Mouse (Mus musculus) c-Kit-negative CD71-positive TER-119-positive erythroid progenitor cells, embryonic 14.5 days (primary cell): Measurements from ENCODE around the gene Spata4.
"Not testable (repeated sequence)": the region's sequence is repeated elsewhere in the genome, so short reads cannot be mapped to it uniquely, and the experiment has no call there.

ENCODE experiments used
- DNase-seq: peaks from one replicate; pipeline ENCODE4 v3.0.0-alpha.2; 2013; ENCODE audit warnings: low read depth, low spot score

Gene Spata4

GRCm38 (mm10) chr8:54600671-54601251 is at the start of gene Spata4:
TSS of gene Spata4 (plus strand) at chr8:54600781.
- no peak for DNase-seq

GRCm38 (mm10) chr8:54554921-54555320 is 45.7 kb upstream of the Spata4 start:
- no peak for DNase-seq

- DNase-seq, result no peak
Measured at GRCm38 (mm10) chr8:54562137-54562536, 38.4 kb upstream of the Spata4 start.

- DNase-seq, result no peak
Measured at GRCm38 (mm10) chr8:54565181-54565580, 35.4 kb upstream of the Spata4 start.

GRCm38 (mm10) chr8:54565603-54566260 is 34.8 kb upstream of the Spata4 start:
- DNase-seq, result no peak

GRCm38 (mm10) chr8:54567168-54567567 is 33.4 kb upstream of the Spata4 start:
- no peak for DNase-seq

DNA sequence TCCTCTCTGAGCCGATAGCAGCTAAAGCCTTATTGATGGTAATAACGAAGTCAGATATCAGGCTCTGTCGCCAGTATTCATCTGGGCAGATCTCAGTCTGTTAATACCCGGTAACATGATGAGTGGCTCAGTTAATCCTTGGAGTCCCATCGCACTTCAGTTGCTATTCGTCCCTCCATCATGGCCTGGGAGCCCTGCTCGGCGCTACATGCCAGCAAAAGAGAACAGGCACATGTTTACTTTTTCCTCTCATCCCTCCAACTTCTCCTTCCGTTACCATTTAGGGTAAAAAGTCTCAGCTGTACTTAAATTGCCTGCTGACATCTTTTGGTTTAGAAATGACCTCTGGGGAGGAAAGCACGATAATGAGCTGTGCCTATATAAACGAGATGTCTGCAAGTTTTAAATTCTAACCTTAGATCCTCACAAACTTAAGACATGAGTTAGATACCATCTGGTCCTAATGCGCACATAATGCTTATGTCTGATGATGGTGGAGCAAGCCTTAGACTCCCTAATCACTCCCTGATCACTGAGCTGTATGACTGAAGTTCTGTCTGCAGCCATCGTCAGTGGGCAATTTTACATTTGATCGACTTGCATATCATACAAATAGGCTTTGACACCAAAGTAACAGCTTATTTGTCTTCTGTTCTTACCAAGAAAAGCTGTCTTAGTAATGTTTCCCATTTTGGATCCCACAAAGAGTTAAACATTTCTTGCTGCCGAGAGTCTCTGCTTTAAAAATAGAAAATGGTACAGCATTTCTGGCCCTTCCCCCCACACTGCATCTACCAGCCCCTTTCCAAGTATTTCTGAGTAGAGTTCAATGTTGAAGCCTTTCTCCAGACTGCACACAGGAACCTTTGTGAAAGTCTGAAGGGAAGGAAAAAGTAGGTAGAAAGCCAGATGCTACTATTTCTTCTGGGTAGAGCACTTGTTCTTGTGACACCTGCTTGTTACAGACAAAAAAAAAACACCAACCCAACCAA is 29.7 kb upstream of the Spata4 start:
- no peak for DNase-seq

GRCm38 (mm10) chr8:54581436-54581835 is 19.1 kb upstream of the Spata4 start:
- no peak for DNase-seq

DNA sequence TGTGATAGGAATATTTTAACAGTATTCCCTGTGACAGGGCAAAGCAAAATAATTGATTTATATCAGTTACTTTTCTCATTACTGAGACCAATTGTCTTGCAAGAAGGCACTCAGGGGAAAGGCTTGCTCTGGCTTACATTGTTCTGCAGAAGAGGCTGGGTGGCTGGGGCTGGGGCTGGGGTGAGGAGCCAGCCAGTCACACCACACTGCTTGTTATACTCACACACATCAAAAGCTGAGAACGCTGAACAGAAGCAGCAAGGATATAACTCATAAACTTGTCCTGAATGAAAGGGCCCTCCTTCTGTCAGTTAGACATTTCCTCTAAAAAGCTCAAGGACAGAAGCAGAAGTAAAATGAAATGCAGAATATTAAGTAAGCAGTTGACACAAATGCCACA is 17.7 kb upstream of the Spata4 start:
- DNase-seq, result no peak

DNA sequence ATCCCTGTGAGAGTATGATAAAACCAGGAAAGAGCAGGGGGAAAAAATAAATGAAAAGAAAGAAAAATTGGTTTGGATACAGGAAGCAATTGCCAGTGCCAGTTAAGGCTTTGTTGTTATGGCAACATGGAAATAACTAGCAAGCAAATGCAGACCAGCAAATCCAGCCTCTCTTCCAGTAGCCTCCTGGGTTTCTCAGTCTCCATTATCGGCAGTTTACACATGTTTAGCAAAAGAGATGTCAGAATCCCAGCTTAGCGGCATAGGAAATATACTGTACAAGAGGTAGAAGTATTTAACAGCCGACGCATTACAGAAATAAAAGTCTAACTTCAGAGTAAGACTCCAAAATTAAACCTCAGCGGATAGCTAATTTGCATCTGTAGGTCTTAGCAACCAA is 5.9 kb upstream of the Spata4 start:
- DNase-seq, result no peak

DNA sequence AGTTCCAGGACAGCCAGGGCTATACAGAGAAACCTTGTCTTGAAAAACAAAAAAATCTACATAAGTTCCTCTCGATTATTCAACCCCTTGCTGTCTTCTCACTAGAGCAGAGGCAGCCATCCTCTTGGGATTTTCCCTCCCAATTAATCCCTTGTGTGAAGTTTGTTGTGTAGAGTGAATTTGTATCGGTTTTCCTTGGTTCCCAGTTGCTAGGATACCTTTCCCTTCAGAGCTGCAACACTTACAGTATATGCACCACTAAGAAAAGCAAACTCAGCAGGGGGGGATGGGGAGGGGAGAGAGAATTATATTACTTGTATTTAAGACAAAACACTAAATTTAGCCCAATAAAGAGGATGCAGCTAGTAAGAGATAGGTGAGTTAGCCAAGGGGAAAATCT is 4.5 kb upstream of the Spata4 start:
- no peak for DNase-seq

DNA sequence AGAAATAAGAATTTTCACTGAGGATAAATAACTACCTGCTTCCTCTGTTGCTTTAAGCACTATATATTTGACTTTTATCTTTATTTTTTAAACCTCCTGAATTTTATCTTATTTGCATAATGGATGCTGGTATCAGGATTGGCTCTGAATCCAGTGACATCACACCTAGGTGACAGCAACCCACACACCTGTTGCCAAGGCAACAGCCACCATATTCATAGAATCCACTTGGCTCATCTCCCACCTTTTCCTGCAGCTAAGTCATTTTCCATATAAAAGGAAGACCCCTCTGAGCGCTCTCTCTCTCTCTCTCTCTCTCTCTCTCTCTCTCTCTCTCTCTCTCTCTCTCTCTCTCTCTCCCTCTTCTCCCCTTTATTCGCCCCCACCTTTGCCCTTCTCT is 3.6 kb upstream of the Spata4 start:
- DNase-seq, result no peak

DNA sequence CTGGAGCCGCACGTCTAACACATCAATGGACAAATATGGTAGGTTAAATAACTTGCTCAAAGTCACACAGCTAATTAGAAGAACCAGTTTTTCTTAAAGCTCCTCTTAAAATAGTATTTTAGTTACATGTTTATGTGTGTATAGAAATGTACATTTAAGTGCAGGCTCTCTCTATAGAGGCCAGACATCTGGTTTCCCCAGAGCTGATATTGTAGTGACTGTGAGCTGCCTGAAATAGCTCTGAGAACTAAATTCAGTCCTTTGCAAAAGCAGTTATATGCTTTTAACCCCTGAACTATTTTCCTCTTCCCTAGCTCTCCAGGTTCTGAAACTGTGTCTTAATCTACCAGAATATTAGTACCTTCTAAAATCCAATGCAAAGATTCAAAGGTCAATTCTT is 3.2 kb upstream of the Spata4 start:
- no peak for DNase-seq

GRCm38 (mm10) chr8:54603440-54603839 is 2.9 kb downstream of the Spata4 start:
- DNase-seq, result no peak

DNA sequence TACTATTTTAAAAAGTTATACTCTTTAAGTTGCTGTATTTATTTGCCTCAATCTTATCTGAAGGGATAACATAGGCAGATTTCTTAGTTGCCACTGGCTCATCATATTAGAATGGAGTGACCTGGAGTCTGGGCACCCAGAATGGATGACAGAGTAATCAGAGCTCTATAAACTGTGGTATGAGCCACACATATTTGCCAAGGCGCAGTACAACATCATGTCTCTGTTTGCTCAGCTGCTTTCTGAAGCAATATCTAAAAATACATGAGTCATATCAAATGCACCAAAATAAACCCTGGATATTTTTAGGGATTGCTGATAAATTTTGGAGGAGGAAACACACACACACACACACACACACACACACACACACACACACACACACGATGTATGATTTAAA is 8.8 kb downstream of the Spata4 start:
- DNase-seq, result no peak

DNA sequence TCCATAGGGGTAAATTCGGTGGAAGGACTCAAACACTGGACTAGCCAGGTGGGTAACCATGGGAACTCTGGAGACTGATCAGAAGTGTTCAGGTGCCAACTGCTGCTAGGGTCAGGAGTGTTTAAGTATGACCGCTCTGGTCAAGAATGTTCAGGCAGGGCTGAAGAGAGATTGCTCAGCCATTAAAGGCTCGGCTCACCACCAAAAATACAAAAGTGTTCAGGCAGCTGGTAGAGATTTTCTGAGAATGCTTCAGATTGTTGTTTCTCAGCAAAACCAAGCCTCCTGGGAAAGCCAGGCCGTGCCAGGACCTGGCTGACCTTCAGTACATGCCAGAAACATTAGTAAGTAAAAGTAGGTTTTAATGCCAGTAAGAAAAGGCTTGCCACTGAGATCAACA is 9.7 kb downstream of the Spata4 start:
- no peak for DNase-seq

DNA sequence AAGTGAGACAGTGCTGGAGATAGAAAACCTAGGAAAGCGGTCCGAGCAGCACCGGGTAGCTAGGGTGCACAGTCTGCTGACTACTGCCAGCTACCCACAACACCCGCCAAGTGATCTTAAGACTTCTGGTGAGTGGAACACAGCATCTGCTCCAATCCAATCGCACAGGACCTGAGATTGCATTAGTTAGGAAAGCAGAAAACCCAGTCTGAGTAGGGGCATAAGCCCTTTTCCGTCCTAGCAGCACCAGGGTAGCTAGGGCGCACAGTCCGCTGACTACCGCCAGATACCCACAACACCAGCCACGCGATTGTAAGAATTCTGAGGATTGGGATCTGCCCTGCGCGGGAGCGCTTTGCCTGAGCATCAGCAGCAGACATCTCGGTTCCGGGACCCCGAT is 16.1 kb downstream of the Spata4 start:
- not testable (repeated sequence) for DNase-seq

GRCm38 (mm10) chr8:54638634-54639033 is 38.1 kb downstream of the Spata4 start:
- DNase-seq, result no peak
